Mouse (Mus musculus) heart, embryonic 11.5 days (tissue): ENCODE measurements around the gene Rhd. TPM values are rescaled to one million over a fixed set of nuclear protein-coding genes. Genes with fewer than 3 reads are reported as not detected.
"Not testable (repeated sequence)": the region's sequence is repeated elsewhere in the genome, so short reads cannot be mapped to it uniquely, and the experiment has no call there.

Experiments used
- ATAC-seq: fragments of 200-750 bp; cut with Nextera tagmentation; replicated peaks from 2 replicates; pipeline ENCODE4 v1.8.0; 2017; ENCODE audit warnings: moderate library complexity; ENCODE audit not compliant: insufficient number of reproducible peaks, low FRiP score, low TSS enrichment
- H3K27ac ChIP-seq: fragments of 300-500 bp; sonication (generic); 2 replicates; pipeline ENCODE4 v1.5.1; 2014; ENCODE audit warnings: mild to moderate bottlenecking, low read depth, low read length
- H3K27me3 ChIP-seq: fragments of 300-500 bp; sonication (generic); 2 replicates; pipeline ENCODE4 v1.6.1; 2014; ENCODE audit warnings: mild to moderate bottlenecking, low read length, mixed read lengths; ENCODE audit not compliant: control insufficient read depth, insufficient read depth
- H3K36me3 ChIP-seq: fragments of 300-500 bp; sonication (generic); 2 replicates; pipeline ENCODE4 v1.6.1; 2014; ENCODE audit warnings: mild to moderate bottlenecking, low read length, moderate library complexity, mixed read lengths; ENCODE audit not compliant: control insufficient read depth, insufficient read depth
- H3K4me1 ChIP-seq: fragments of 300-500 bp; sonication (generic); 2 replicates; pipeline ENCODE4 v1.6.1; 2014; ENCODE audit warnings: low read length; ENCODE audit not compliant: control insufficient read depth, insufficient read depth
- H3K4me2 ChIP-seq: fragments of 300-500 bp; sonication (generic); 2 replicates; pipeline ENCODE4 v1.6.1; 2014; ENCODE audit warnings: mild to moderate bottlenecking, moderate library complexity
- H3K4me3 ChIP-seq: fragments of 300-500 bp; sonication (generic); 2 replicates; pipeline ENCODE4 v1.5.1; 2014; ENCODE audit warnings: low read depth, low read length
- H3K9ac ChIP-seq: fragments of 300-500 bp; sonication (generic); 2 replicates; pipeline ENCODE4 v1.6.1; 2014; ENCODE audit warnings: mild to moderate bottlenecking, low read depth, low read length, moderate library complexity
- H3K9me3 ChIP-seq: fragments of 300-500 bp; sonication (generic); replicated peaks from 2 replicates; pipeline ENCODE4 v1.6.1; 2016; ENCODE audit warnings: low read length; ENCODE audit not compliant: control insufficient read depth
- WGBS: fragments of 180-500 bp; shearing (Covaris S2); extraction: QIAGEN DNeasy Blood & Tissue Kit; methylation state at CpG from one replicate; pipeline ENCODE4 v1.1.7; 2014; ENCODE audit not compliant: insufficient replicate concordance; 5-methylcytosine and 5-hydroxymethylcytosine counted together
- polyA plus RNA-seq: library from polyadenylated mRNA; unstranded; fragments of >200 nt; fragmentation: Nextera tagmentation; extraction: Ambion mirVana; gene quantifications from 2 replicates; pipeline ENCODE4 v1.2.1, GENCODE M21; 2014

Rhd gene
- 54.0 and 68.6 TPM in 2 replicates for polyA plus RNA-seq

DNA sequence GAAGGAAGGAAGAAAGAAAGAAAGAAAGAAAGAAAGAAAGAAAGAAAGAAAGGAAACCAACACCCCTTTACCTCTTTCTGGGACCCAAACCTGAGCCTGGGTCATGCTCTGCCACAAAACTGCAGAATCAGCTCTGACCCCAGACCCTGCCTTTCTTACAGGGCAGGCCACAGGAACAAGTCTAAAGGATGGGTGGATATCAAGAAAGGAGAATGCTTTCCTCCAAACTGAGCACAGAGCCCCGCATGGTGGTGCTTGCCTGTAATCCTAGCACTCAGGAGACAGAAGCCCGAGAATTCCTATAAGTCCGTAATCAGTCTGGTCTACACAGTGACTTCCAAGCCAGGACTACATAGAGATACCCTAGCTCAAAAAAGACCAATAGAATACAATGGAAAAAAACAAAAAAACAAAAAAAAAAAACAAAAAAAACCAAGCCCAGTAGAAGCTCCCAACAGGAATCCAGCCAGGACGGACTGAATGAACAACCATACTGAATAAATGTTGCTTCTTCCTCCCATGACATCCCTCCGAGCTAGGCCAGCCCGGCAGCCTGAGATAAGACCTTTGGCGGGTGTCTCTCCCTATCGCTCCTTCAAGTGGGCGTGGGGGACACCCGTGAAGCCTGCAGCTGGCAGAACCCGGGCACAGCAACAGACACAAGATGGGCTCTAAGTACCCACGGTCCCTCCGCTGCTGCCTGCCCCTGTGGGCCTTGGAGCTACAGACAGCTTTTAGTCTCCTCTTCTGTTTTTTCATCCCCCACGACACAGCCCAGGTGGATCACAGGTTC lies at the start of gene Rhd:
TSS of gene Rhd (plus strand) at position 600 of the 793 bp plus-strand sequence.
- Histone ChIP-seq H3K36me3 (no peaks in the 10 kb centered on the region), H3K27ac (peak within 1 kb of the TSS; percentile 77), H3K4me2 (peak within 1 kb of the TSS; percentile 44), H3K9ac (peak within 1 kb of the TSS; percentile 64; the same call in 1 of the 2 replicates), H3K4me1 (peaks cover 9% of the 10 kb centered on the region), H3K9me3 (no peaks in the 10 kb centered on the region), H3K27me3 (peaks cover 5% of the 10 kb centered on the region), H3K4me3 (peak within 1 kb of the TSS; percentile 36)
- WGBS = 43% methylated on average over 14 of the region's 14 CpGs
- 0 out of 2 replicates have a peak, but pooled peaks have one; percentile 62 for ATAC-seq

DNA sequence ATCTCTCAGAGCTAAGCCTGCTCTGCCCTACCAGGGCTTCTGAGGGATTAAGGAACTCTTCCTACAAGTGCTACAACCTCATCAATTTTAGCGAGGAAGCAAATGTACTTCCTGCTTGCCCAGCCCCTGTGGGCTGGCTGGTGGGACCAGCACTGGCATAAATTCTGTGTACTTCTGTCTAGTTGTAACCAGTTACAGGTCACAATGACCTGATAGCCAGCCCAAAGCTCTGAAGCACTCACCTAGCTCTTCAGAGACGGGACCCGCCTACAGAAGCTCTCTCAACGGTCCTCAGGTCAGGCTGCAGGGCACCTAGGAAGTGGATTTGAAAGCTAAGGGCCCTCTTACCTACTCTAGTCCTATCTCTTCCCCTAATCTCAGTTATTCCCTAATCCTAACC lies 46.6 kb upstream of the Rhd start:
- 70% methylated on average over 4 of the region's 4 CpGs for WGBS
- peaks cover 6% of the 10 kb centered on the region for H3K4me1 ChIP-seq

DNA sequence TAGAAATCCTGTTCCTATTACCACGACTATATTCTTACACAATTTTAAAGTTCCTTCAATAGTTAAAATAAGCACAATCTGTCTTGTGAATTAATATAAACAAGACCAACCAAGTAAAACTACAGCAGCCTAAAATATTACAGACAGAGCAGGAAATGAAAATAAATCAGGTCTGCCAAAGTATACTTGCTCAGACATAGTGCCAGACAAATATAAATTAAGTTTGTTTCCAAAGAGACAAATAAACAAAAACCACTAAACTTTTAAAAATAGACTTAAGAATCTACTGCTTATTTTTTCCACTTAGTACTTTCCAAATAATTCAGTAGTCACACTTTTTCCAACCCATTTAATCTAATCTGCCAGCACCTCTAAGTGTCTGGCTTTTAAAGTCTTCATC lies 43.3 kb upstream of the Rhd start:
- Histone ChIP-seq H3K36me3 (0 out of 2 replicates have a peak, but pooled peaks cover 2% of the 10 kb centered on the region), H3K4me3 (no peak overlapping the region)

More for the DNA sequence above, 46.6 kb upstream of the Rhd start:
- H3K36me3 ChIP-seq = 0 out of 2 replicates have a peak, but pooled peaks cover 2% of the 10 kb centered on the region
- no peak overlapping the region for H3K27ac ChIP-seq
- H3K9me3 ChIP-seq = no peaks in the 10 kb centered on the region
- no peak for ATAC-seq
- no peak overlapping the region for H3K4me3 ChIP-seq
- no peaks in the 10 kb centered on the region for H3K27me3 ChIP-seq
- H3K9ac ChIP-seq = no peak overlapping the region
- no peak overlapping the region for H3K4me2 ChIP-seq

DNA sequence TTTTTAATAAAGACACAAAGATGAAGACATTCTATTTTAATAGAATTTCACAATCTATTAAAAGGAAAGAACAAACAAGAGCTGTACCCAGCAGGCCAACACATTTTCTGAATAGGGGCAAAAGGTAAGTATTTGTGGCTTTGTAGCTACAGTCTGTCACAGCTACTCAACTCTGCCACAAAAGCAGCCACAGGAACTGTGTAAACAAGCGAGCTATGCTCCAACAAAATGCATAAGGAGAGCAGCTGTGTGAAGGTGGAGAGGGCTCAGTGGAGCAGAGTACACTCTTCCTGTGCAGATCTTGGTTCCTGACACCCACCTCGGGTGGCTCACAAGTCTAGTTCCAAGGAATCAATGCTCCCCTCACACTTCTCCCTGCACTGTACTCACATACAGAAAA lies 40.8 kb upstream of the Rhd start:
- H3K4me3 ChIP-seq = no peak overlapping the region
- no peak overlapping the region for H3K9ac ChIP-seq
- WGBS = 69% methylated on average over 2 of the region's 2 CpGs
- no peak for ATAC-seq
- H3K4me2 ChIP-seq = no peak overlapping the region
- no peak overlapping the region for H3K27ac ChIP-seq
- peaks cover 13% of the 10 kb centered on the region for H3K36me3 ChIP-seq
- no peaks in the 10 kb centered on the region for H3K27me3 ChIP-seq
- no peaks in the 10 kb centered on the region for H3K9me3 ChIP-seq
- peaks cover 6% of the 10 kb centered on the region for H3K4me1 ChIP-seq

More for the DNA sequence above, 43.3 kb upstream of the Rhd start:
- Histone ChIP-seq H3K4me1 (peaks cover 6% of the 10 kb centered on the region), H3K9me3 (no peaks in the 10 kb centered on the region), H3K4me2 (no peak overlapping the region), H3K27me3 (no peaks in the 10 kb centered on the region), H3K9ac (no peak overlapping the region), H3K27ac (no peak overlapping the region)
- WGBS = 73% methylated on average over 1 of the region's 1 CpGs
- ATAC-seq = no peak

DNA sequence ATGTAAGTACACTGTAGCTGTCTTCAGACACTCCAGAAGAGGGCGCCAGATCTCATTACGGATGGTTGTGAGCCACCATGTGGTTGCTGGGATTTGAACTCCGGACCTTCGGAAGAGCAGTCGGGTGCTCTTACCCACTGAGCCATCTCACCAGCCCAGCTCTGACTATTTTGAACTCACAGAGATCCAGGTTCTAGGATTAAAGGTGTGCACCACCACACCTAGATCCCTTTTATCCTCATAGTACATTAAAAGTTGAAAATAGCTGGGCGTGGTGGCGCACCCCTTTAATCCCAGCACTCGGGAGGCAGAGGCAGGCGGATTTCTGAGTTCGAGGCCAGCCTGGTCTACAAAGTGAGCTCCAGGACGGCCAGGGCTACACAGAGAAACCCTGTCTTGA lies 38.5 kb upstream of the Rhd start:
- not testable (repeated sequence) for ATAC-seq, H3K9ac ChIP-seq, H3K4me2 ChIP-seq, H3K4me1 ChIP-seq, H3K27ac ChIP-seq, H3K4me3 ChIP-seq, H3K27me3 ChIP-seq, H3K9me3 ChIP-seq
- peaks cover 18% of the 10 kb centered on the region for H3K36me3 ChIP-seq
- WGBS = 94% methylated on average over 11 of the region's 11 CpGs

DNA sequence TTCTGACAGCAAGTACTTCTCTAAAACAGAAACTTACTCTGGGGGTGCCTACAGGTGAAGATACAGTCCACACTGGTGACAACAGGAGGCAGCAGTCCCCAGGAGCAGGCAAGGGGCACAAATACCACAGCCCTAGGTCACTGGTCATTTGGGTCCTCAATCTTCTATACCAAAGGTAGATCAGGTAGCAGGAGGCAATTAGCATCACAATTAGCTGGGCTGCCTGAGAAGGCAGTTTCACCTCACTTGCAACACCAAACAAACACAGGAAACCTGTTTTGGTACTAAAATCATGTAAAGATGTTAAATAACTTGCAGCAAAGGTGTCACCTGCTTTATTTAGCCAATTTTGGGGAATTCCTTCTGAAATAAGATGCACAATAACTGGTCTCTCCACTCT lies 38.0 kb upstream of the Rhd start:
- Histone ChIP-seq H3K27me3 (no peaks in the 10 kb centered on the region), H3K36me3 (peaks cover 22% of the 10 kb centered on the region), H3K9ac (no peak overlapping the region), H3K4me3 (no peak overlapping the region), H3K27ac (no peak overlapping the region), H3K9me3 (no peaks in the 10 kb centered on the region), H3K4me2 (no peak overlapping the region), H3K4me1 (peaks cover 5% of the 10 kb centered on the region)
- no peak for ATAC-seq

DNA sequence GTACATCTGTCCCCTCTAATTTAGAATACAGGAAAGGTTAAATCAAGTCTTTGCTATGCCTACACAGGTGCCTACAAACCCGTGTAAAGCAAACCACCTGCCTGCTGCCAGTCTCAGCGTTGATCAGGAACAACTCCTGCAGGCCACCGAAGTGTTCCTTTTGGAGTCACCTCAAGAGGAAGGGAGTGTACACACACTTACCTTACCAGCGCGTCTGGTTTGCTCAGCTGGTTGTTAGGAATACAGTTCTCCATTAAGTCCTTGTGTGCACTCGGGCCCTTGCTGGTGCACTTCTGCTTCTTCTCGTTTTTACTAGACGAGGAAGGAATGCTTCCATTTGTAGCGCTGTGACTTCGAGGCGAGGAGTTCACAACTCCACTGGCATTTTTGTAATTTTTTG lies 36.5 kb upstream of the Rhd start:
- Histone ChIP-seq H3K4me1 (no peaks in the 10 kb centered on the region), H3K27ac (no peak overlapping the region), H3K36me3 (peaks cover 24% of the 10 kb centered on the region), H3K4me2 (no peak overlapping the region), H3K9me3 (no peaks in the 10 kb centered on the region), H3K4me3 (no peak overlapping the region), H3K9ac (no peak overlapping the region), H3K27me3 (no peaks in the 10 kb centered on the region)
- no peak for ATAC-seq
- WGBS = 89% methylated on average over 11 of the region's 11 CpGs

DNA sequence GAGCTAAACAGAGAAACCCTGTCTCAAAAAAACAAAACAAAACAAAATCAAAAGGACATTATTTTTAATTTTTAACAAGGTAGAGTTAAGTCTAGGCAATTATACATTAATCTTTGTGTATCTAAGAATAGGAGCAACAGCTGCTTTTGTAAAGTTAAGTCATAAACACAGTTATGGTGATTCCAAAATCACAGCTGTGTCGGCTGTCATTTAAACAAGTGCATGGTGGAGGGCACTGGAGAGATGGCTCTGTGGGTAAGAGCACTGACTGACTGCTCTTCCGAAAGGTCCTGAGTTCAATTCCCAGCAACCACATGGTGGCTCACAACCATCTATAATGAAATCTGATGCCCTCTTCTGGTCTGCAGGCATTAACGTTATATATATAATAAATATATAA lies 32.4 kb upstream of the Rhd start:
- Histone ChIP-seq H3K27me3 (no peaks in the 10 kb centered on the region), H3K4me3 (no peak overlapping the region), H3K4me2 (no peak overlapping the region), H3K9ac (no peak overlapping the region), H3K36me3 (peaks cover 21% of the 10 kb centered on the region), H3K9me3 (no peaks in the 10 kb centered on the region), H3K4me1 (no peaks in the 10 kb centered on the region), H3K27ac (no peak overlapping the region)
- ATAC-seq = no peak
- 90% methylated on average over 3 of the region's 3 CpGs for WGBS

DNA sequence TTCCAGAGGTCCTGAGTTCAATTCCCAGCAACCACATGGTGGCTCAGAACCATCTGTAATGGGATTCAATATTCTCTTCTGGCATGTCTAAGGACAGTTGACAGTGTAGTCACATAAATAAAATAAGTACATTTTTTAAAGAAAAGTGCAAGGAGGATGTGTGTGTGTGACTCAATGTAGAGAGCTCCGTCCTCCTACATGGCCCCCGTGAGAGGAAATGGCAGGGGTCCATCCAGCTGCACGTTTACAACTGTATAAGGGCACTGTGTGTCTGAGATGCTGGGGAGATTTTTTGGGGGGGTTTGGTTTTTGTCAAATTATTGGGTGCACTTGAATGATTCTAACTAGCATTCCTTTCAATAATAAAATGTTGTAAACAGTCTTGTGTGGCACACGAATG lies 28.9 kb upstream of the Rhd start:
- Histone ChIP-seq H3K4me3 (no peak overlapping the region), H3K27ac (no peak overlapping the region), H3K4me1 (no peaks in the 10 kb centered on the region), H3K9me3 (no peaks in the 10 kb centered on the region), H3K4me2 (no peak overlapping the region), H3K36me3 (peaks cover 9% of the 10 kb centered on the region; the same call in 1 of the 2 replicates), H3K27me3 (no peaks in the 10 kb centered on the region), H3K9ac (no peak overlapping the region)
- WGBS = 86% methylated on average over 4 of the region's 4 CpGs
- ATAC-seq = no peak
